Mouse (Mus musculus) heart, adult 8-10 months (tissue): ENCODE data around the gene Pllp. TPM values are rescaled to one million over a fixed set of nuclear protein-coding genes. Genes with fewer than 3 reads are reported as not detected.
A peak's percentile ranks its signal among the peaks of the same experiment; 100 is the strongest.

ENCODE experiments used
- DNase-seq: peaks from one replicate; pipeline ENCODE4 v3.0.0; 2022; ENCODE audit warnings: low spot score
- total RNA-seq, 4 experiments: library from RNA; stranded (reverse); gene quantifications; 2 replicates each; pipeline ENCODE4 v1.2.4; 2022

Pllp gene
- total RNA-seq, 4 experiments from 2014 or later, result 0.63 to 0.69 TPM; not detected in 2

- DNase-seq, result peak; percentile 99
These were observed 8.0 kb upstream of the Pllp start for GRCm38 (mm10) chr8:94703972-94704668.

GRCm38 (mm10) chr8:94702844-94703813, 7.1 kb upstream of the Pllp start:
- peak; percentile 81 for DNase-seq

GRCm38 (mm10) chr8:94702156-94702555, 6.1 kb upstream of the Pllp start:
- DNase-seq, result no peak

DNA sequence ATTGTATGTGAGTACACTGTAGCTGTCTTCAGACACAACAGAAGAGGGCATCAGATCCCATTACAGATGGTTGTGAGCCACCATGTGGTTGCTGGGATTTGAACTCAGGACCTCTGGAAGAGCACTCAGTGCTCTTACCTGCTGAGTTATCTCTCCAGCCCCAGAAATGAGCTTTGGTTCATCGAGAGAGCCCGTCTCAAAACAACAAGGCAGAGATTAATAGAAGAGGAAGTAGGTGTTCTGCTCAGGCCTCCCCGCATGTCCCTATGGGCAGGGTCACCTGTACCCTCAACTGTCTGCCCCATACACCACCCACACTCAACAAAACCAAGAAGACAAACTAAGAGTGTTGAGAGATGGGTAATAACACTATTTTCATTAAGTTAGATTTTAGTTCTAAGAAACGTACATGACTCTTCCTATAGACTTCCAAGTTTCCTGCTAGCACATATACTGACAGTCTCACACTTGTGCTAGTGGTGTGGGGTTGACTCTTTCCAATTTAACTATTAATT, 4.4 kb upstream of the Pllp start:
- no peak for DNase-seq

- no peak for DNase-seq
These were observed 3.3 kb upstream of the Pllp start for GRCm38 (mm10) chr8:94699366-94699765.

DNA sequence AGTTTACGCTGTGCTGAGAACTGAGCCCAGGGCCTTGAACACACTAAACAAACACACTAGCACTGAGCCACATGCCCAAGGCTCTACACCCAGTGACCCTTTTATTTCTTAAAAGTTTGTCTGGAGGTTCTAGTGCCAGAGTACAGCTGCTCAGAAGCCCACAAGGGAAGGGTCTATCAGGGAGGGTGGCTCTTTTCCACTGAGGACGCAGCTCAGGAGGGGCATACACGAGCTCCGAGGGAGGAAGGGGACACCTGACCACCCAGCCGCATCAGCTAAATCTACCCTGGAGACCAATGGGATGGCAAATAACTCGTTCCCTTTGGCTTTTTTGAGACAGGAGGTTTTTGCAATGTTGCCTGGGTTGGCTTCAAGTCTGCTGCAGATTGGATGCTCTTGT, 1.9 kb upstream of the Pllp start:
- DNase-seq, result no peak

DNA sequence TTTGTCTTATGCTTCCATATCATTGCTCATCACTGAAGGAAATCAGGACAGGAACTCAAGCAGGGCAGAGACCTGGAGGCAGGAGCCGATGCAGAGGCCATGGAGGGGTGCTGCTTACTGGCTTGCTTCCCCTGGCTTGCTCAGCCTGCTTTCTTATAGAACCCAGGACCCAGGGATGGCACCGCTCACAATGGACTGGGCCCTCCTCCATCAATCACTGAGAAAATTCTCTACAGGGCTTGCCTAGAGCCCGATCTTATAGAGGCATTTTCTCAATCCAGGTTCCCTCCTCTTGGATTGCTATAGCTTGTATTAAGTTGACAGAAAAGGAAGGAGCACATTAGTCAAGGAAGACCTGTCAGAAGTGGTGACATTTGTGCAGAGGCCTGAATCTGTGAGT, 488 bp upstream of the Pllp start:
- DNase-seq, result no peak

DNA sequence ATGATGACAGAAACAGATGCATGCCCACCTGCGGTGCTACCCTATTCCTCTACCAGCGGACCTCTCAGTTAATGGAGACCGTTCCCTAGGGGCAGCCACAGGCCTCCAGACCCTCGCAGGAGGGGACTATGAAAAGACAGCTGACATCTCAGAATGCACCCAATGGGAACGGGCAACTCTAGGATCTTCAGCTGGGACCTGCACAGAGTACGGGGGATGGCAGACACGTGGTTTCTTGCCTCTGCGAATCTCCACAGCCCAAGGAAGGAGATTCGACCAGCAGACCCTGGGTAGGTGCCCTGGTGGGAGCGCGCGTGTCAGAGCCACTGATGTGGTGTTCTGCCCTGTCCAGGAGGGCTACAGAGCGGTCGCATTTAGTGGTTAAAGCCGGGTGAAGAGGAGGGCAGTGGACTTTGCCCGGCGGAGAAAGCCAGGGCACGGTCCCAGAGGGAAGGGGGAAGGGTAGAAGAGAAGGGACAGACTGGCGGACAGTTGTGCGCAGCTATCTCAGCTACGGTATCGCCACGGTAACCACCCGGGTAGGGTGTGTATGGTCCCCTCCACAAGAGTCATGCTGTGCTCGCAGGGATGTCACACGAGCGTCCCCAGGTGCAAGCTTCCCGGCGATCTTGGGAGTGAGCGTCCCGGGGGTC, 611 bp downstream of the Pllp start:
- no peak for DNase-seq

DNA sequence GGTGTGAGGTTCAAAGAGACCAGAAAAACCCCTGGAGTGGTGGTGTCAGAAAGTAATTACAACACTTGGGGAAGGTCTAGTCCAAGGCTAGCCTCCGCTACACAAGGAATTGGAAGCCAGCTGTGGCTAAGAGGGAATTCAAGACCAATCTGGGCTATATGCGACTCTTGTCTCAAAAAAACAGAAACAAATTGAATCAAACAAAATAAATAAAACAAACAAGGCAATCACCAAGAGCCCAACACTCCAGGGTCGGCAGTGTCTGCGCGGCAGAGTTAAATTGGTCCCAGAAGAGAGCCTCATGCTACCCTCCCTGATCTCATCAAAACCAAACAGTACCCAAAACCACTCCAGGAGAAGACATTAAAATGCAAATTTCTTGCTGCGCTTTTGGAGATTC, 1.4 kb downstream of the Pllp start:
- DNase-seq, result no peak

DNA sequence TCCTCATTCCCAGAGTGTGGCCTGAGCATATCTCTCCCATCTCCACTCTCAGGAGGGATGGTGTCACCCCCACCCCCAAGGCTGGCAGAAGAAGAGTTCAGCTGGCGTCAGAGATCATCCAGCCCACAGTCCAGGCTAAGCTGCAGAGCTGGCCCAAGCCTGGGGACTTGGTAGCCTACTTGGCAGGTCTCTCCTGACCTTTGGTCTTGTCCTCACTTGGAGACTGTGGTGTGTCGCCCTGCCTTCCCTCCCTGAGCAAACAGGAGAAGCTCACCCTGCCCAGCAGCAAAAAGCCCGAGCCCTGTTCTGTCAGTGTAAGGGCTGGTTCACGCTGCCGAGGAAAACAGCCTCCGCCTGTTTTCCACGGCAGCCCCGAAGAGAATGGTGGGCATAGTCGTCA, 10.1 kb downstream of the Pllp start:
- no peak for DNase-seq

GRCm38 (mm10) chr8:94684287-94684686, 11.8 kb downstream of the Pllp start:
- DNase-seq, result no peak

DNA sequence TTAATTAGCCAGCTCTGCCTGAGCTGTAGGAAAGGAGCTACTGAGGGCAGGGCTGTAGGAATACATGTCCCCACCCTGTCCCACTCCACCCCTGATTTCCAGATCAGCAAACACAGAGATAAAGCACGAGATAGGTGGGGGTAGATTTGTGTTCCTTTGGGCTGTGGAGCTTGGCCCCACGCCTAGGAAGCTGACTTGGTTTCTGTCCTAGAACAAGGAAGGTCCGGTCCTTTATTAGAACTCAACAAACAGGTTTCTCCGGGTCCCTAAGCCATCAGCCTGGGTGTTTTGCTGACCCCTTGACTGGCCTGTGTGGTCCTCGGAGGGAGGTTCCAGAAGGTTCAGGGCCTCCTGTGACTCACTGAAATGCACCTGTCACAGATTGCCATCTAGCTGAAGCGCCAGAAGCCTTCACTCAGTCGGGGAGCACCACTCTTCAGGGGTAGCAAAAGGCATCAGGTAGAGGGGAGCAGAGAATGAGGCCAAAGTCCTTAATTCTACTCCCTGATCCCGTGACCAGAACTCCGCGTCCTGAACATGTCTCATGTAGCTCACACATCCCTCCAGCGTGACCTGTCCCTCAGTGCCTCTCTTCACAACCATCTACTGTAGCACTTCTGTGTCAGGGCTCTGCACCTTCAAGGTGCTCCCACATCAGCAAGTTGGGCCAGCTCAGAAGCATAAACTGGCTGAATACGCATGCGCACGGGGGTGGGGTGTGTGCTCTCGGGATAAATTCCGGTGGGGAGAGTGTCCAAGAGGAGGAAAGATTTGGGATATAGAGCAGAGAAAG, 13.2 kb downstream of the Pllp start:
- DNase-seq, result no peak

DNA sequence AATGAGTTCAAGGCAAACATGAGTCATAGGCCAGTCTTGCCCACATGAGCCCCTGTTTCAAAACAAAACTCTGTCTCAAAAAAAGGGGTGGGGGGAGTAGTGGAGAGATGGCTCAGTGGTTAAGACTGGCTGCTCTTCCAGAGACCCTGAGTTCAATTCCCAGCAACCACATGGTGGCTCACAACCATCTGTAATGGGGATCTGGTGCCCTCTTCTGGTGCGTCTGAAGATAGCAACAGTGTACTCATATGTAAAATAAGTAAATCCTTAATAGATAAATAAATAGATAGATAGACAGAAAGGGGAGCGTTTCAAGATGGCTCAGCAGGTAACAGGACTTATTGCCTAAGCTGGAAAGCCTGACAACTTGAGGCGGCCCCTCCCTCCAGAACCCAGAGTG, 15.7 kb downstream of the Pllp start:
- DNase-seq, result no peak

- DNase-seq, result peak; percentile 44
These were observed 17.5 kb downstream of the Pllp start for GRCm38 (mm10) chr8:94678582-94678981.

DNA sequence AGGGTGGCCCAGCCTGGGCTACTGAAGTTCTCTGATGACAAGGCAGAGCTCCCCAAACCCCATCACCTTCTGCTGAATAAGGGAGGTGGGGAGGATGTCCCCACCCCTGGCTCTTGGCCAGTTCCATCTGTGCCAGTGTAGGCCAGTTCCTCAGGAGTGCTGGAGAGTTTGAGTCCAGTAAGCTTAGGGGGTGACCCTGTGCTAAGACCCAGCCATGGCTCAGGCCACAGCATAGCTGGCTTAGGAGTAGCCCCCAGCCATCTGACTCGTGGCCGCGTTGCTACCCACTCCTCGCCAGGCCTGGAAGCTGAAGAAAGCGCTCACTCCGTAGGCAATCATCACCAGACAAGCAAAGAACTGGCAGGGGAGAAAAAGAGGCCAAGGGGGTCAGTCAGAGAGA, 20.2 kb downstream of the Pllp start:
- DNase-seq, result no peak

GRCm38 (mm10) chr8:94674384-94674783, 21.7 kb downstream of the Pllp start:
- DNase-seq, result peak; percentile 38

DNA sequence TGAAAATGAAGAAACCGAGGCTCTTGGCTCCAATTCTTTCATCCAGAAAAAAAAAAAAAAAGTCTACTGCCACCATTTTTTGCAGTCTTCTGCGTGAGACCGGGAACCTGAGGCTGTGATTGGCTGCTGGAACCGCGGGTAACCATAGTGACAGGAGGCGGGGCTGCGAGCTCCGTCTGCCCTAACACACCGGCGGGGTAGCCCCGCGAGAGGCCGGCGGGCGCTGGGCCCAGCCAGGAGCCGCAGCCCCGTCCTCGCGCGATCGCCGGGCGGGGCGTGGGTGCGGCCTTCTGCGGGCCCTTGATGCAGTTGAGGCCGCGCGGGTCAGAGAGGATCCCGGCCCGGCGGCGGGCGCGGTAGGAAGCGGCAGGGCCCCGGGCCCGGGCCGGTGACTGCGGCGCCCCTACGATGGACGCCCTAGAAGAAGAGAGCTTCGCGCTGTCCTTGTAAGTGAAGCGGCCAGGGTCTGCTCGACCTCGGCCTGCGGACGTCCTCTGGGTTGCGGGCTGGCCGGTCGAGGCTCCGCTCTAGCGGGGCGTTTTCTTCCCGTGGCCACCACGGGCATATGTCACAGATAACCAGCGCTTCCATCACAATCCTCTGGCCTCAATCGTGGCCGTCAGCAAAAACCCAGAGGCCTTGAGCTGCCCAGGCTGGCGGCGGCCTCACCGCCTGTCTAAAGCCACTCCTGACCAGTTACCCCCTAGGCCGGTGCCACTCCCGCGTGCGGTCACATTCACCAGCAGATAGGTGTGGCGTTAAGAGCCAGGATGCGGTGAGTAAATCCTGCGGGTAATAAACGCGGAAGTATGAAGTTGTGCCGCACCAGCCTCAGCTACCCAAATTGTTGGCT, 29.4 kb downstream of the Pllp start, which contains the start of gene Arl2bp:
Gene Arl2bp, plus strand, starts transcription at position 145 of the 853 bp plus-strand sequence.
- peak; percentile 91 for DNase-seq

GRCm38 (mm10) chr8:94664722-94665121, 31.4 kb downstream of the Pllp start:
- DNase-seq, result no peak

- DNase-seq, result no peak
These were observed 35.7 kb downstream of the Pllp start for GRCm38 (mm10) chr8:94660418-94660817.

DNA sequence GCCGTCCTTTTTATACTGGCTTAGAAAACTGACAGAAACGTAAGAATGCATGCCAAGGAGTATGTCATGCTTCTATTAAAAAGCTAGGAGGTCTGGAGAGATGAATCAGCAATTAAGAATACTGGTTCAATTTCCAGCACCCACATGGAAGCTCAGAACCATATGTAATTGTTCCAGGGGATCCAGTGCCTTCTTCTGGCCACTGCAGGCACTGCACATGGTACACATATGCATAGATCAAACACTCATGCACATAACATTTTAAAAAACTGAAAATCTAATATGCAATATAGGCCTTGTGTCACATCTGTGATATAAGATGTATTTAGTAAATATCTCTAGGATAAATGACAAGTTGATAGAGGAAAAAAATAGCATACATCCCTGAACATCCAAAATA, 38.0 kb downstream of the Pllp start:
- DNase-seq, result no peak
